Mouse (Mus musculus) layer of hippocampus, adult 8-10 months (tissue): ENCODE measurements around the gene Tcn2. TPM values are rescaled to one million over a fixed set of nuclear protein-coding genes. Genes with fewer than 3 reads are reported as not detected.
"Not testable (repeated sequence)": the region's sequence is repeated elsewhere in the genome, so short reads cannot be mapped to it uniquely, and the experiment has no call there.

ENCODE experiments used
- DNase-seq, 2 experiments: peaks; one replicate each; pipeline ENCODE4 v3.0.0; 2022; ENCODE audit warnings: low spot score in 2 of 2
- total RNA-seq, 4 experiments: library from RNA; stranded (reverse); gene quantifications; 2 replicates each; pipeline ENCODE4 v1.2.4; 2022

Gene Tcn2
- total RNA-seq = 10 to 100 TPM; 14.5 to 50.2 (median 26.1) TPM

DNA sequence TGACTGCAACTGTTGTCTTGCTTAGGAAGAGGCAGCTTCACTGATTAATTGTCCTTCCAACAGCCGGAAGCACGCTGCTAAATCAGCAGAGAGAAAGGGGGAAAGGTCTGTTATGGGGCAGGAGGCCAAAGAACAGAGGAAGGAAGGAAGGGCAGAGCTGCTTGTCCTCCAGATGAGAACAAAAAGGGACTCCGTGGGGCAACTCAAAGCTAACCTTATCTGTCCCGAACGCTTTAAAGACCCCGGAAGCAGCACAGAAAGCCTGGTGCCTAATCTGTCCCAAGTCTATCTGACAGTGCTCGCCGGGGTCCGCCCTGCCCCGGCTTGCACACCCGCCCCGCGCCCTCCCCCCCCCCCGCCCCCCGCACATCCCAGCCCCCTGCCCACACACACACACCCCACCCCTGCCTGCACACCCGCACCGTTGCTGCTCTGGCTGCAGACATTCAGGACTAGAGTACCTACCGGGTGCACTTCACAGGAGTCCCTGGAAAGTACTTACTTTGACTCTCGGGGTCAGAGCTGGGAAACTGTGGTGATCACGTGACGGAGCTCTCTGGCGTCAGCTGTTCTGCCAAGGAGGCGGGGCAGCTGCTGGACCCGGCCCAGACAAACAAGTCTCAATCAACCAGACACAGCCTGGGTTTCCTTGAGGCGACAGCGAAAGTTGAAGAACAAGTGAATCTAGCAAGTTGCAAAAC, at the start of gene Tcn2:
Gene Tcn2 (minus strand): TSS at position 649 of the 701 bp plus-strand sequence.
- peak in 1 of 2 experiments; percentile 63 for DNase-seq

GRCm38 (mm10) chr11:3981536-3981935, 49.6 kb upstream of the Tcn2 start:
- DNase-seq = no peak

- DNase-seq = no peak
Observed at GRCm38 (mm10) chr11:3978421-3978820, 46.5 kb upstream of the Tcn2 start.

DNA sequence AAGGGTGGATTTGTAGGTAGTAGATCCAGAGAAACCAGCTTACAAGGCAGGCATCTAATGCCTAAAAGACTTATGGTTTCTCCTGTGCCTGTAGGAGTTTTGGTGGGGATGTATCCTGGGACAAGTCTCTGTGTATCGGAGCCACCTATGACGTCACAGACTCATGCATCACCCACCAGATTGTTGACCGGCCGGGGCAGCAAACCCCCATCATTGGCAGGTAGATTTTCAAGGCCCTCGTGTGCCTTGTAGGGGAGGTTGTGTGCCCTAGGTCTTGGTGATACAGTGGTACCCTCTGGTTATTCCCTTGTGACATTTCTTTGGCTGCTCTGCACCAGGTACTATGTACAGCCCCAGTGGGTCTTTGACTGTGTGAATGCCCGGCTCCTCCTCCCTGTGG, 44.7 kb upstream of the Tcn2 start, which contains the start of gene 4930556J24Rik:
Gene 4930556J24Rik (minus strand): TSS at position 101 of the 400 bp plus-strand sequence.
- no peak for DNase-seq

GRCm38 (mm10) chr11:3974311-3974710, 42.4 kb upstream of the Tcn2 start:
- DNase-seq = no peak

DNA sequence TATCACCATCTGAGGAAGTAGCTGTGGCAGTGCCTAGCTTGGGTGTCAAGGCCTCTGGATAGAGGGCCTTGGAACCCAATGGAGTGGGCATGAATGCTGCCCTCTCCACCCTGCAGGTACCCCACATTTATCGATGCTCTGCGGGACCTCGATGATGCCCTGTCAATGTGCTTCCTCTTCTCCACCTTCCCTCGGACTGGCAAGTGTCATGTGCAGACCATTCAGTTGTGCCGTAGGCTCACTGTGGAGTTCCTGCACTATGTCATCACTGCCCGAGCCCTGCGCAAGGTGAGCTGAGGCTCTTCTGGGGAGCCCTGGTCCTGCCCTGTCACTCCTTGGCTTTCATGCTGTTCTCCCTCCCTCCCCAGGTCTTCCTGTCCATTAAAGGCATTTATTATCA, 41.1 kb upstream of the Tcn2 start:
- no peak for DNase-seq

GRCm38 (mm10) chr11:3970361-3970760, 38.4 kb upstream of the Tcn2 start:
- no peak for DNase-seq

- no peak for DNase-seq
Observed at GRCm38 (mm10) chr11:3969837-3970236, 37.9 kb upstream of the Tcn2 start.

DNA sequence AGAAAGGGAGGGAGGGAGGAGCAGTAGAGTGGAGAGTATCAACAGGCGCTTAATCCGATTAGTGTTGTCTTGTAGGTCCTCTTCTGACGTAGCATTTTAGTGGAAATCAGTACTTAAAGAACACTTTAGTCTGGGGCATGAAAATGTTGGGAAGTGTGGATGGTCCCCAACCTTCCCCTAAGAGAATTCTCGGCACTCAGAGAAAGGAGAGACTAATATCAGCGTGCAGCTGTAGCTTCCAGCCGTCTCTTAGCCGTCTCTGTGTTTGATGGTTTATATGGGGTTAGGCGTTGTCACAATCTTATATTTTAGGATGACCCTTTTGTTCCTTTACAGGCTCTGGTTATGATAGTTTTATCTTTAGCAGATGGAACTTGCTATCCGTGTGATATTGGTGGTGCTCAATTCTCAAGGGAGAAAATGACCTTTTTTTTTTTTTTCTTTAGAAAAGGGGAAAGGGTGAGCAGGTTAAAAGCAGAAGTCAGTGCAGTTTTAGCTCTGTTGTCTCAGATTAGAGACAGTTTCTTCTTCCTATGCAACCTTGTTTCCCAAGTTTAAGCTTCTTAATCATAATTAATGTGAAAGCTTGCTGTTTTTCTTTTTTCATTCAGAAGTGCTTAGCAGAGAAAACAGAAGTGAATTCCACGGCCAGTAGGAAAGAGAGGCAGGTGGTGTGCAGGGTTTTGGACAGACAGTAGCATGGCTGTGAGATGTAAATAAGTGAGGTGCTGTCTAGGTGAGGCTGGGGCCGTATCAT, 32.6 kb upstream of the Tcn2 start:
- no peak for DNase-seq

DNA sequence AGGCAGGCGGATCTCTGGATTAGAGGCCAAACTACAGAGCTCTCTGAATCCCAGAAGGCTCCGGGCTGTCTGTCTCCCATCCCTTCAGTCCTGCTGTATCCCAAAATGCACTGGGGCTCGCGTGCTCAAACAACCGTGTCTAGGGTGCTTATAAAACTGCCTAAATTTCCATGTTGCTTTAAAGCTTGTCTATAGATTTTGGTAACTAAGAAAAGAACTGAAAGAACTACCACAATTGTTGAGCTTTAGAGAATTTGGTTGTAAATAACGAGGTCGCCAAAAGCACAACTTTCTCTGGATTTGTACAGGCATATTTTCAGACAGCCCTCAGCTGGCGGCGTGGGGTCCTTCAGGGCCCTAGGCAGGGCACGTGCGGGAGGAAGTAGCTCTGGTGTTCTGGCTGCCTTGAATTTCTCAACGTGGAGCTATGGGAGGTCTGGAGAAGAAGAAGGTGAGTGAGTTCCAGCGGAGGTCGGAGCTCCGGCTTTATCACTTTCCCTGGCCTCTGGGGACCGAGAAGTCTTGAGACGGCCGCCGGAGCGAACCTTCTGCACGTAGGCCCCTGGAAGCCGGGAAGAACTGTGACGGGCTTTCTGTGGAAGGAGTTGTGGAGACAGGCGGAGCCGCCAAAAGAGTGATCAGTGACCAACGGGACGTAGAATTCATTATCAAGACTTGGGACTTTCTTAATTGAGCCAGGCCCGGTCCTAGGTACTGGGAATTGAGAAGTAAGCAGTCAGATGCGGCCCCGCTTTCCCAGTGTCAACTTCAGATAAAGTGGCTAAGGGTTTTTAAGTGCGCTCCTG, 31.9 kb upstream of the Tcn2 start, which contains the start of gene Pes1:
Gene Pes1 (plus strand): TSS at position 366 of the 806 bp plus-strand sequence.
- DNase-seq = peak; percentile 77 to 87

- no peak for DNase-seq
Observed at GRCm38 (mm10) chr11:3963155-3963554, 31.2 kb upstream of the Tcn2 start.

DNA sequence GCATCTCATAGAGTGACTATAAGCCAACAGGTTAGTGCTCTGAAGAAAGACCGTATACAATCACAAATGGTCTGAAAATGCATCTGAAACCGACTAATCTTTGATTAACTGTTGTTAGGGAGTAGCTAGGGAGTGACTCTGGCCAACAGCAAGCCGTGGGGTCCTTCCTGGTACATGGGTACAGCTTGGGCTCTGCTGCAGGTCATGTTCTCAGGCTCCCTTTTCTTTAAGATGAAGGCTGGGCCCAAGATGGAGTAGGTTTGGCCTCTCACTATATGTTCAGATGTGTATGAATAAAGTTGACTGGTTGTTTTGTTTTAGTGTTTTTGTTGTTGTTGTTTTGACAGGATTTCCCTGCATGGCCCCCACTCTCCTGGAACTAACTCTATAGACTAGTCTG, 29.8 kb upstream of the Tcn2 start:
- no peak for DNase-seq

GRCm38 (mm10) chr11:3960901-3961300, 28.9 kb upstream of the Tcn2 start:
- no peak for DNase-seq

DNA sequence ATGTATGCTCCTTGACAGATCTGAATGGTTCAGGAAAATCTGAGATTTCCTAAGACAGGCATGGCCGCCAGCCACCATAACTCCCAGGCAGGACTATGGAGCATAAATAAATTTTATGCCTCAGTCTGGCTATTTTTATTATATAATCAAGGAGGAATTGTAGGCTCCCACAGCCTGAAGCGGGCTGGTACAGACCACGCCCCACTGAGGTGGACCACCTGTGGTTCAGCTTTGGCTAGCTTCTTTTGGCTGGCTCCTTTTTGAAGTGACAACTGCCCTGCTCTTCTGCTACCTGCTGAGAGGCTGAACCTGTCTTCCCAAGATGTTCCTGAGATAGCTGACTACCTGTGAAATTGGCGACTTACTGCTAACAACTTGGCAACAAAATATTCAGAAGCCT, 23.4 kb upstream of the Tcn2 start:
- not testable (repeated sequence) for DNase-seq

- DNase-seq = not testable (repeated sequence)
Observed at GRCm38 (mm10) chr11:3954876-3955275, 22.9 kb upstream of the Tcn2 start.

GRCm38 (mm10) chr11:3946386-3946785, 14.4 kb upstream of the Tcn2 start:
- no peak for DNase-seq

- no peak for DNase-seq
Observed at GRCm38 (mm10) chr11:3941371-3941770, 9.4 kb upstream of the Tcn2 start.

GRCm38 (mm10) chr11:3937321-3937874, 5.4 kb upstream of the Tcn2 start:
- no peak for DNase-seq

GRCm38 (mm10) chr11:3936318-3936717, 4.4 kb upstream of the Tcn2 start:
- no peak for DNase-seq

GRCm38 (mm10) chr11:3935135-3935534, 3.2 kb upstream of the Tcn2 start:
- DNase-seq = no peak

DNA sequence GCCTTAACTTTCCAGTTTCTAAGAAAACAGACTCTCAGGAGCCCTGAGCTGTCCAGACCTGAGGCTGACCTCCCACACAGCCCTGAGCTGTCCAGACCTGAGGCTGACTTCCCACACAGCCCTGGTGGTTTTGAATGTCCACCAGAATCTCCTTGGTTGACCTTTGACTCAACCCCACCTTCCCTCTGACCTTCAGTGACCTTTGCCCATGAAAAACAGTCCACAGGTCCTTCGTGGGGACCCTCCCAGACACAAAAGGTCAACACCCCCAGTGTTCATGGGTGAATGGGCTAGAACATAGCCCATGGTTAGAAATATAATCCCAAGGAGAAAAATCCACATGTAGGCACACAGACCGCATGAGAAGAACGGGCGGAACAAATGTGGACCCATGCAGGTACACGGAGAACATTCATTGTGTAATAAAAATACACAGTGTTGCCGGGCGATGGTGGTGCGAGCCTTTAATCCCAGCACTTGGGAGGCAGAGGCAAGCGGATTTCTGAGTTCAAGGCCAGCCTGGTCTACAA, 1.9 kb upstream of the Tcn2 start:
- DNase-seq = no peak
